In the genomic region with DNA sequence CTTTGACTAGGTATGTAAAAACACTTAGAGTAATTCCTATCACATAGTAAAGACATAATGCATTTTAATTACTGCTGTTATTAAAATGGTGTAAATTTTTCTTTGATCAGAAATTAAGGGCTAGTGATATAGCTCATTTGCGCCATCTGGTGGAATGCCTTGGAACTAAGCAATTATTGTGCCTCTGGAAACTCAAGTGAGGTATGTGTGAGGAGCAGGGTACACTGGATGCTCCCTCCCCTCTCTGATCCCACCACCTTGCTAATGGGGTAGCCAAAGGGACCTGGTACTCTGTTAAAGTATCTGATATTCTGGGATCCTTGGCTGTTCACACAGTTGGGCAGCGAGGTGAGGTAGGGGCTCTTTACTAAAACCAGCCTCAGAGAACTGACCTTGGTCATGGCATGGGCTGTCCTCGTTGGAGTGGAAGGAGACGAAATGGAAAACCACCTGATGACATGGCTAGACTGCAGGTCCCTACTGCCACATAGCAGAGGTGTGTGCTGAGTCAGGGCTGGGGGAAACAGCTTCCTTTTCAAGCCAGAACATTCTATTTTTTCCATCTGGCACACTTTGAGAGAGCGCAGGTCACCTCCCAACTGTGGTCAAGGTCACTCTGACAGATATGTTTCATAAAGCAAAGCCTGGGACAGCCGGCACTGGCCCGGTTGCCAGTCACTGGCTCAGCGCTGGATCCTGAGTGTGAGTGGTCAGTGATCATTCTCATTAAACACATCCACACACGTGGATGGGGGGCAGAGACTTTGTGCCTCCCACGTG, we compare ENCODE assay signal across 9 mouse cellular contexts. TPM values are rescaled to one million over a fixed set of nuclear protein-coding genes. Genes with fewer than 3 reads are reported as not detected.
DNase-seq lines count a peak whose midpoint lies in the region; ATAC-seq and TF ChIP-seq lines count a peak whose summit lies in the region.
"Had no signal": no experiment of that assay in that cellular context is flagged by ENCODE, and none has a peak within 500 bp of the region (broad histone marks: within the 10 kb centered on the region; RNA-seq: fewer than 3 reads in every experiment).

No protein-coding gene starts in this region.

- H3K9me3 ChIP-seq in liver, embryonic 14.5 days (ENCODE audit: control insufficient read depth, low read length): no peaks in the 10 kb centered on the region
- H3K9me3 ChIP-seq in hindbrain, embryonic 14.5 days (ENCODE audit: control insufficient read depth, low read length): no peaks in the 10 kb centered on the region
- H3K9me3 ChIP-seq in limb, embryonic 10.5 days (replicated peaks): no peaks in the 10 kb centered on the region

- no peaks in the 10 kb centered on the region for H3K4me1 ChIP-seq in liver, embryonic 14.5 days (replicated peaks; ENCODE audit: control insufficient read depth in 2 of 2, insufficient read depth in 2 of 2, low read length in 1 of 2)
- no peaks in the 10 kb centered on the region for H3K4me1 ChIP-seq in hindbrain, embryonic 14.5 days (replicated peaks; ENCODE audit: control insufficient read depth, insufficient read depth, low read length)
- no peaks in the 10 kb centered on the region for H3K4me1 ChIP-seq in limb, embryonic 10.5 days

- in situ Hi-C loops in Patski (cut with MboI; ENCODE audit: low pct_unique_long_range_greater_than_20kb): loop anchor here (10.0 kb wide), 2 partner anchors 501 to 761 kb away; no protein-coding TSS in a partner anchor

- CTCF ChIA-PET in Patski (lab: Charles Lee): interaction anchor here (1.2 to 4.6 kb wide), 5 partner anchors 24 to 504 kb away, joined by 3 to 17 read pairs (median 4); no protein-coding TSS in a partner anchor

- peak; percentile 66 for TF ChIP-seq CTCF in liver, embryonic 14.5 days (IDR thresholded peaks at IDR 0.05; ENCODE audit: low read depth)
- TF ChIP-seq CTCF in Patski (IDR thresholded peaks at IDR 0.05): peak; percentile 68

- POLR2A ChIA-PET in Patski (lab: Charles Lee): no interaction called here

- no peak for TF ChIP-seq EP300 in liver, embryonic 14.5 days (IDR thresholded peaks at IDR 0.05; ENCODE audit: low read depth)

- H3K9ac ChIP-seq in liver, embryonic 14.5 days (replicated peaks): no peak overlapping the region
- no peak overlapping the region for H3K9ac ChIP-seq in hindbrain, embryonic 14.5 days

- no peak overlapping the region for H3K4me2 ChIP-seq in liver, embryonic 14.5 days (ENCODE audit: low read depth)
- H3K4me2 ChIP-seq in hindbrain, embryonic 14.5 days (replicated peaks): no peak overlapping the region

- no peak for DNase-seq in liver, embryonic 14.5 days (ENCODE audit: low read depth in 3 of 3, low spot score in 3 of 3)
- DNase-seq in liver: no peak
- no peak for DNase-seq in Patski (ENCODE audit: low read depth, low spot score)
- peak; percentile 48 to 69 for DNase-seq in cerebellum, postnatal 36 days
- peak; percentile 89 for DNase-seq in hindbrain, embryonic 14.5 days (ENCODE audit: low spot score)
- peak; percentile 47 for DNase-seq in limb, embryonic 10.5 days (ENCODE audit: low spot score)
- peak; percentile 73 to 74 for DNase-seq in right cerebral cortex, adult 2 months (ENCODE audit: low spot score in 2 of 2)

- WGBS in liver, embryonic 14.5 days (ENCODE audit: insufficient replicate concordance): 50% methylated on average over 10 of the region's 10 CpGs
- WGBS in hindbrain, embryonic 14.5 days: 75% methylated on average over 10 of the region's 10 CpGs
- WGBS in limb, embryonic 10.5 days: 70% methylated on average over 10 of the region's 10 CpGs

- H3K4me3 ChIP-seq in liver, embryonic 14.5 days (ENCODE audit: insufficient read depth in 1 of 2, low read depth in 2 of 2, low read length in 2 of 2): no peak overlapping the region
- no peak overlapping the region for H3K4me3 ChIP-seq in hindbrain, embryonic 14.5 days (replicated peaks; ENCODE audit: low read length)
- H3K4me3 ChIP-seq in limb, embryonic 10.5 days: no peak overlapping the region

- H3K27me3 ChIP-seq in liver, embryonic 14.5 days (ENCODE audit: control insufficient read depth, insufficient read depth, low read length): no peaks in the 10 kb centered on the region
- H3K27me3 ChIP-seq in Patski: no peaks in the 10 kb centered on the region
- H3K27me3 ChIP-seq in hindbrain, embryonic 14.5 days (ENCODE audit: control insufficient read depth, insufficient read depth, low read length): no peaks in the 10 kb centered on the region
- H3K27me3 ChIP-seq in limb, embryonic 10.5 days (ENCODE audit: low read depth, poor library complexity, severe bottlenecking): no peaks in the 10 kb centered on the region

- ATAC-seq in liver, embryonic 14.5 days (ENCODE audit: insufficient read depth): no peak
- ATAC-seq in Patski: no peak
- peak; percentile 43; the same call in 1 of the 2 replicates for ATAC-seq in hindbrain, embryonic 14.5 days (ENCODE audit: low FRiP score)
- no peak for ATAC-seq in monocyte, adult 5-6 weeks (replicated peaks; ENCODE audit: insufficient number of reproducible peaks, low FRiP score, low TSS enrichment, poor library complexity, severe bottlenecking)

- no peaks in the 10 kb centered on the region for H3K36me3 ChIP-seq in liver, embryonic 14.5 days (replicated peaks; ENCODE audit: control insufficient read depth, insufficient read depth, low read depth)
- no peaks in the 10 kb centered on the region for H3K36me3 ChIP-seq in hindbrain, embryonic 14.5 days (replicated peaks; ENCODE audit: control insufficient read depth, insufficient read depth)
- no peaks in the 10 kb centered on the region for H3K36me3 ChIP-seq in limb, embryonic 10.5 days

- no peak overlapping the region for H3K27ac ChIP-seq in liver, embryonic 14.5 days
- H3K27ac ChIP-seq in hindbrain, embryonic 14.5 days: no peak overlapping the region
- H3K27ac ChIP-seq in limb, embryonic 10.5 days: no peak overlapping the region

RNA-seq across cellular contexts. Expression of gene Acsm5, which starts 3.6 kb away (rescaled TPM):
- polyA plus RNA-seq in liver, embryonic 14.5 days (2012; rRNA removed): 0.06 TPM in 1 of 2 replicates, not detected in the other
- polyA plus RNA-seq in liver, embryonic 14.5 days (2014; fragmentation: Nextera tagmentation; extraction: Ambion mirVana): 0.29 and 0.32 TPM in 2 replicates
- 0.17 TPM for polyA plus RNA-seq in Patski (2021)
- polyA plus RNA-seq in hindbrain, embryonic 14.5 days (2014; fragmentation: Nextera tagmentation; extraction: Ambion mirVana): not detected in 2 replicates
- not detected in 2 replicates for polyA plus RNA-seq in limb, embryonic 10.5 days (2016; fragmentation: Nextera tagmentation; extraction: Ambion mirVana)
- total RNA-seq in monocyte, adult 5-6 weeks (2017): not detected in 3 replicates

RNA-seq across cellular contexts. Expression of gene Pdilt, which starts 7.6 kb away (rescaled TPM):
- polyA plus RNA-seq in liver, embryonic 14.5 days (2012; rRNA removed): not detected in 2 replicates
- polyA plus RNA-seq in liver, embryonic 14.5 days (2014; fragmentation: Nextera tagmentation; extraction: Ambion mirVana): not detected in 2 replicates
- not detected for polyA plus RNA-seq in Patski (2021)
- polyA plus RNA-seq in hindbrain, embryonic 14.5 days (2014; fragmentation: Nextera tagmentation; extraction: Ambion mirVana): 0.39 TPM in 1 of 2 replicates, not detected in the other
- not detected in 2 replicates for polyA plus RNA-seq in limb, embryonic 10.5 days (2016; fragmentation: Nextera tagmentation; extraction: Ambion mirVana)
- total RNA-seq in monocyte, adult 5-6 weeks (2017): 0.29 to 0.48 TPM in 2 of 3 replicates, not detected in the other
- polyA plus RNA-seq: frontal cortex, adult 2 months had no signal

RNA-seq across cellular contexts. Expression of gene Umod, which starts 36.6 kb away (rescaled TPM):
- not detected in 2 replicates for polyA plus RNA-seq in liver, embryonic 14.5 days (2012; rRNA removed)
- polyA plus RNA-seq in liver, embryonic 14.5 days (2014; fragmentation: Nextera tagmentation; extraction: Ambion mirVana): not detected in 2 replicates
- not detected for polyA plus RNA-seq in Patski (2021)
- not detected in 2 replicates for polyA plus RNA-seq in hindbrain, embryonic 14.5 days (2014; fragmentation: Nextera tagmentation; extraction: Ambion mirVana)
- not detected in 2 replicates for polyA plus RNA-seq in limb, embryonic 10.5 days (2016; fragmentation: Nextera tagmentation; extraction: Ambion mirVana)
- not detected in 3 replicates for total RNA-seq in monocyte, adult 5-6 weeks (2017)
- polyA plus RNA-seq: frontal cortex, adult 2 months had no signal

RNA-seq across cellular contexts. Expression of gene Acsm2, which starts 38.5 kb away (rescaled TPM):
- not detected in 2 replicates for polyA plus RNA-seq in liver, embryonic 14.5 days (2012; rRNA removed)
- 0.19 TPM in 1 of 2 replicates, not detected in the other for polyA plus RNA-seq in liver, embryonic 14.5 days (2014; fragmentation: Nextera tagmentation; extraction: Ambion mirVana)
- polyA plus RNA-seq in Patski (2021): 0.39 TPM
- polyA plus RNA-seq in hindbrain, embryonic 14.5 days (2014; fragmentation: Nextera tagmentation; extraction: Ambion mirVana): not detected in 2 replicates
- not detected in 2 replicates for polyA plus RNA-seq in limb, embryonic 10.5 days (2016; fragmentation: Nextera tagmentation; extraction: Ambion mirVana)
- total RNA-seq in monocyte, adult 5-6 weeks (2017): not detected in 3 replicates
- polyA plus RNA-seq: frontal cortex, adult 2 months had no signal

RNA-seq across cellular contexts. Expression of gene Gp2, which starts 56.6 kb away (rescaled TPM):
- not detected in 2 replicates for polyA plus RNA-seq in liver, embryonic 14.5 days (2012; rRNA removed)
- not detected in 2 replicates for polyA plus RNA-seq in liver, embryonic 14.5 days (2014; fragmentation: Nextera tagmentation; extraction: Ambion mirVana)
- polyA plus RNA-seq in Patski (2021): not detected
- polyA plus RNA-seq in hindbrain, embryonic 14.5 days (2014; fragmentation: Nextera tagmentation; extraction: Ambion mirVana): not detected in 2 replicates
- not detected in 2 replicates for polyA plus RNA-seq in limb, embryonic 10.5 days (2016; fragmentation: Nextera tagmentation; extraction: Ambion mirVana)
- total RNA-seq in monocyte, adult 5-6 weeks (2017): not detected in 3 replicates

Comparison
In these comparisons a context has a peak if more than half of its experiments do, and no peak if none do; other contexts are left out.
1. DNase-seq: peak in cerebellum, postnatal 36 days (2 of 2), hindbrain, embryonic 14.5 days (single experiment), limb, embryonic 10.5 days (single experiment) and right cerebral cortex, adult 2 months (2 of 2); none in liver, embryonic 14.5 days (0 of 3), liver (single experiment) and Patski (single experiment).